Mouse (Mus musculus): Measurements from ENCODE around the gene Tbk1. TPM values are rescaled to one million over a fixed set of nuclear protein-coding genes. Genes with fewer than 3 reads are reported as not detected.

Tbk1 gene
- polyA plus RNA-seq (2014; fragmentation: Nextera tagmentation; extraction: Ambion mirVana) = 32.0 and 32.1 TPM in 2 replicates

DNA sequence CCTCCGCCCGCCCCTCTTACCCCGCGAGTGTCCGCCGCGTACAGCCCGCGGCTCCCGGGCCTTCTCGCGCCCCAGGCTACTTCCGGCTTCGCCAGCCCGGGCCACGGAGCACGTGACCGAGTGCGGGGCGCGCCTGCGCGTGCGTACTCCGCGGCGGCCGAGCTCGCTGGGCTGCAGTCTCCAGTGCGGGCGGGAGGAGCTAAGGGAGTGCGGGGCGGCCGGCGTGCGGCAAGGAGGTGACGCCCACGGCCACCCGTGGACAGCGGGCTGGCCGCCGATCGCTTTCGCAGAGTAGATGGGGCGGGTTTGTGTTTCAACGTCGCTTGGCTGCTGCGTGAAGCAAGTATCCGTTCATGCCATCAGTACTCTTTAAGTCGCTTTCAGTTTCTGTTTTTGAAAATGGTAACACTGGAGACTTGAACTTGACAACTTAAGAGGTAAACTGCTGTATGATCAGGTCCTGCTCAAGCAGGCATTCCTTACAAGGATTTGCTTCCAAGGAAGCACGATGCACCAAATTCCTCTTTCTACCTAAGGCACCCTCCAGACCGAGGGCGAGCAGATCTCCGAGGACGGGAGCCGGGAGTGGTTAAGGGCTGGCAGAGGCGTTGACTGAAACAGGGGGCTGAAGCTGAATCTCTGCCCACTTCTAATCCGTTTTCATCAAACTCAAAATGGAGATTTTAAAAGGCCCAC, at the start of gene Tbk1:
Gene Tbk1, minus strand, starts transcription at position 113 of the 696 bp plus-strand sequence.
- H3K9me3 ChIP-seq (ENCODE audit: control insufficient read depth, low read length) = no peaks in the 10 kb centered on the region
- H3K4me3 ChIP-seq (ENCODE audit: low read depth, low read length) = peak within 1 kb of the TSS; percentile 91
- ATAC-seq (replicated peaks; ENCODE audit: low FRiP score) (peak; percentile 97), DNase-seq (ENCODE audit: low spot score) (peak; percentile 88)
- H3K4me1 ChIP-seq (replicated peaks; ENCODE audit: control insufficient read depth, insufficient read depth, low read length) = peaks cover 10% of the 10 kb centered on the region; the same call in 1 of the 2 replicates
- peaks cover 21% of the 10 kb centered on the region for H3K36me3 ChIP-seq (ENCODE audit: control insufficient read depth, insufficient read depth, low read length)
- under 1% methylated on average over 53 of the region's 58 CpGs for WGBS
- H3K4me2 ChIP-seq = peak within 1 kb of the TSS; percentile 93
- peak within 1 kb of the TSS; percentile 73 for H3K27ac ChIP-seq (ENCODE audit: low read depth, low read length)
- H3K27me3 ChIP-seq (replicated peaks; ENCODE audit: control insufficient read depth, insufficient read depth, low read length) = no peaks in the 10 kb centered on the region
- H3K9ac ChIP-seq (ENCODE audit: low read depth, low read length) = peak within 1 kb of the TSS; percentile 90

GRCm38 (mm10) chr10:121636276-121636675, 49.7 kb upstream of the Tbk1 start:
- no peak overlapping the region for H3K9ac ChIP-seq (ENCODE audit: low read depth, low read length)
- no peaks in the 10 kb centered on the region for H3K36me3 ChIP-seq (ENCODE audit: control insufficient read depth, insufficient read depth, low read length)
- H3K9me3 ChIP-seq (ENCODE audit: control insufficient read depth, low read length) = no peaks in the 10 kb centered on the region
- peaks cover 6% of the 10 kb centered on the region for H3K27me3 ChIP-seq (replicated peaks; ENCODE audit: control insufficient read depth, insufficient read depth, low read length)
- ATAC-seq (replicated peaks; ENCODE audit: low FRiP score) (no peak), DNase-seq (ENCODE audit: low spot score) (no peak)
- H3K4me3 ChIP-seq (ENCODE audit: low read depth, low read length) = no peak overlapping the region
- WGBS = 81% methylated on average over 6 of the region's 6 CpGs
- no peak overlapping the region for H3K27ac ChIP-seq (ENCODE audit: low read depth, low read length)
- no peak overlapping the region for H3K4me2 ChIP-seq
- H3K4me1 ChIP-seq (replicated peaks; ENCODE audit: control insufficient read depth, insufficient read depth, low read length) = no peaks in the 10 kb centered on the region

DNA sequence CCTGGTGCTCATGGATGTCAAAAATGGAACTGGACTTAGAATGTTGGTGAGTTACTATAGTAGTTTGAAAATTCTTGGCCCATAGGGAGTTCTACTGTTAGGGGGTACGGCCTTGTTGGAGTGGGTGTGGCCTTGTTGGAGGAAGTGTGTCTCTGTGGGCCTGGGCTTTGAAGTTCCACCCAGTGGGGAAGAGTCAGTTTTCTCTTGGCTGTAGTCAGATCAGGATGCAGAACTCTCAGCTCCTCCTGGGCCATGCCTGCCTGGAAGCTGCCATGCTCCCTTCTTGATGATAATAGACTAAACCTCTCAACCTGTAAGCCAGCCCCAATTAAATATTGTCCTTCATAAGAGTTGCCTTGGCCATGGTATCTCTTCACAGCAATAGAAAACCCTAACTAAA, 47.6 kb upstream of the Tbk1 start:
- Histone ChIP-seq H3K4me3 (ENCODE audit: low read depth, low read length) (no peak overlapping the region), H3K4me2 (no peak overlapping the region), H3K27ac (ENCODE audit: low read depth, low read length) (no peak overlapping the region), H3K36me3 (ENCODE audit: control insufficient read depth, insufficient read depth, low read length) (no peaks in the 10 kb centered on the region), H3K9me3 (ENCODE audit: control insufficient read depth, low read length) (no peaks in the 10 kb centered on the region), H3K27me3 (replicated peaks; ENCODE audit: control insufficient read depth, insufficient read depth, low read length) (no peaks in the 10 kb centered on the region), H3K9ac (ENCODE audit: low read depth, low read length) (no peak overlapping the region), H3K4me1 (replicated peaks; ENCODE audit: control insufficient read depth, insufficient read depth, low read length) (no peaks in the 10 kb centered on the region)
- no peak for DNase-seq (ENCODE audit: low spot score)
- no peak; the same call in 1 of the 2 replicates for ATAC-seq (replicated peaks; ENCODE audit: low FRiP score)
- WGBS = 47% methylated on average over 1 of the region's 1 CpGs

DNA sequence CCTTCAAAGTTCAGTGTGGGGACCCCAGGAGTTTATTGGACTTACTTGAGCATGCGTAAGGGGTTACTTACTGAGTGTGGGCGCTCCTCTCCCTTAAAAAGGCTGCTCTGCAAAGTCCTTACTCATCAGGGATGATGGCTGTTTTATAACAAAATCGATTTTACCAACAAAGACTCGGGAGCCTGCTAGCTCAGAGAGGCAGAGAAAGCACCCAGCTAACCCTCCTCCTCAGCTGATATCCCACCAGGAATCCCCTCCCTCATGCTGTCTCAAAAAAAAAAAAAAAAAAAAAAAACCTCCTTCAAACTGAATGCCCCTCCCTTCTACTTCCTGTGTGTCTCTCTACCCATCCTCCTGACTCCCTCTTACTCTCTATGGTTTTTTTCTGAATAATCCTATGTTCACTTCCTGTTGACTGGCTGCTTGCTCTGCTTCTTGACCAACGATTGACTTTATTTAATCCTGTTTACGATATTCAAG, 42.0 kb upstream of the Tbk1 start:
- Histone ChIP-seq H3K9me3 (ENCODE audit: control insufficient read depth, low read length) (no peaks in the 10 kb centered on the region), H3K4me1 (replicated peaks; ENCODE audit: control insufficient read depth, insufficient read depth, low read length) (peaks cover 6% of the 10 kb centered on the region), H3K36me3 (ENCODE audit: control insufficient read depth, insufficient read depth, low read length) (no peaks in the 10 kb centered on the region), H3K27ac (ENCODE audit: low read depth, low read length) (no peak overlapping the region), H3K4me3 (ENCODE audit: low read depth, low read length) (no peak overlapping the region), H3K9ac (ENCODE audit: low read depth, low read length) (no peak overlapping the region), H3K4me2 (peak overlapping the region; percentile 1; the same call in 1 of the 2 replicates), H3K27me3 (replicated peaks; ENCODE audit: control insufficient read depth, insufficient read depth, low read length) (no peaks in the 10 kb centered on the region)
- 89% methylated on average over 6 of the region's 6 CpGs for WGBS
- ATAC-seq (replicated peaks; ENCODE audit: low FRiP score) (no peak), DNase-seq (ENCODE audit: low spot score) (no peak)

DNA sequence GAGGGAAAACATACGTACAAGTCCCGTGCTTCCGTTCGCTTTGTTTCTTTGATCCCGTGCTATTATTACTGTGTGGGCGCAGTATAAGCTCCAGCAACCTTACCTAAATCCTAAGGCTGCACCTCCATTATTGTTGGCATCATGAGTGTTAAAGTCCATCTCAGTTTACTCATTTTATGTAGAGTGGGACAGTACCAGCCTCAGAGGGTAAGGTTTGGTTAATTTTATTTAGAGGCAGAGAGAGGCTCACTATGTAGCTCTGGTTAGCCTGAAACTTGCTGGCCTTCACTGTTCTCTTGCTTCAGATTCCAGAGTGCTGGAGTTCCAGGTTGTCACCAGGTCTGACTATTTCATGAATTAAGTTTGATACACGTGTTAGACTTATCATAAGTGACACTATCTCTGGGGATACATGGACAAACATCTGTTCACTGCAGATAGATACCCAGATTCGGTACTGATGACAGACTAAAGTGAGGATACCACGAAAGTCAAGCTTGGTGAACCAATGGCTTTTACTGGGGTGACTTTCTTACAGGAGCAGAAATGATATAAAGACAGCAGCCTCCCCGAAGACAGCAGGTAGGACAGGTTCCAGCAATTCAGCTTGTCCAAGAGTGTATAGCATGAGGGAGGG, 40.7 kb upstream of the Tbk1 start:
- no peak for ATAC-seq (replicated peaks; ENCODE audit: low FRiP score)
- peak overlapping the region; percentile 70 for H3K4me2 ChIP-seq
- peak overlapping the region; percentile 96; the same call in 1 of the 2 replicates for H3K9ac ChIP-seq (ENCODE audit: low read depth, low read length)
- 0 out of 2 replicates have a peak overlapping the region, but pooled peaks have one; percentile 86 for H3K4me3 ChIP-seq (ENCODE audit: low read depth, low read length)
- peak overlapping the region; percentile 92; the same call in 1 of the 2 replicates for H3K27ac ChIP-seq (ENCODE audit: low read depth, low read length)
- H3K36me3 ChIP-seq (ENCODE audit: control insufficient read depth, insufficient read depth, low read length) = peaks cover 2% of the 10 kb centered on the region; the same call in 1 of the 2 replicates
- no peak for DNase-seq (ENCODE audit: low spot score)
- WGBS = 70% methylated on average over 10 of the region's 10 CpGs
- peaks cover 6% of the 10 kb centered on the region for H3K4me1 ChIP-seq (replicated peaks; ENCODE audit: control insufficient read depth, insufficient read depth, low read length)
- H3K9me3 ChIP-seq (ENCODE audit: control insufficient read depth, low read length) = no peaks in the 10 kb centered on the region
- H3K27me3 ChIP-seq (replicated peaks; ENCODE audit: control insufficient read depth, insufficient read depth, low read length) = no peaks in the 10 kb centered on the region

DNA sequence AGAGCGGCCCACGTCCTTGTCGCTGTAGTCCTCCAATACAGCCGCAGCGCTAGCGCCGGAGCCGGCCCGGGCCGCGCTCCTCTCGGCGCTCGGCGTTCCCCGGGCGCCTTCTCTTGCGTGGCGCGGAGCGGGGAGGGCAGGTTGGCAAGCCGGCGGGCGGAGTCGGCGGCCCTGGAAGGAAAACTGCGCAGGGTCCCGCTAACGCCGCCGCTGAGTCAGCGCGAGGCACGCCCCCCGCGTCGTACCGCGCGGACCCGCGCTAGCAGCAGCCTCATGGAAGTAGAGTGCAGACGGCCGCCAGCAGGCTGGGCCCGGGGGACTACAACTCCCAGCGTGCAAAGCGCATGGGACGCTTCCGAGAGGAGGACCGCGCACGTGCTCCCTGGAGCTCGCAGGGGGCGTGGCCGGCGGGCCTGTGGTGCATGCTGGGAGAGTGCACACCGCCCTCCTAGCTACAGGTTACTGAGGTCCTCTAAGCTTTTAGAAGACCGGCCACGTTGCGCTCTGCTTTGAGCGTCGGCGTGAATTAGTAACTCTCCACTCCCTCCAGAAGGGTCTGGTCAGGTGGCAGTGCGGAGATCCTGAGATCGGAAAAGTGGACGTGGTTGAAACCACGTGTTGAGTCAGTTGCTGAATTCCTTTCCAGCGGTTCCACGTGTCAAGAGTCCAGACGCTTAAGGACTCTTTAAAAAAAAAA, 39.7 kb upstream of the Tbk1 start, which contains the start of gene Xpot:
Gene Xpot, minus strand, starts transcription at position 147 of the 697 bp plus-strand sequence.
- DNase-seq (ENCODE audit: low spot score) (peak; percentile 98), ATAC-seq (replicated peaks; ENCODE audit: low FRiP score) (peak; percentile 99)
- under 1% methylated on average over 70 of the region's 70 CpGs for WGBS
- H3K4me3 ChIP-seq (ENCODE audit: low read depth, low read length) = peak within 1 kb of the TSS; percentile 86
- peak within 1 kb of the TSS; percentile 92 for H3K27ac ChIP-seq (ENCODE audit: low read depth, low read length)
- H3K9me3 ChIP-seq (ENCODE audit: control insufficient read depth, low read length) = no peaks in the 10 kb centered on the region
- H3K4me2 ChIP-seq = peak within 1 kb of the TSS; percentile 70
- no peaks in the 10 kb centered on the region for H3K27me3 ChIP-seq (replicated peaks; ENCODE audit: control insufficient read depth, insufficient read depth, low read length)
- peak within 1 kb of the TSS; percentile 96 for H3K9ac ChIP-seq (ENCODE audit: low read depth, low read length)
- H3K36me3 ChIP-seq (ENCODE audit: control insufficient read depth, insufficient read depth, low read length) = peaks cover 4% of the 10 kb centered on the region; the same call in 1 of the 2 replicates
- H3K4me1 ChIP-seq (replicated peaks; ENCODE audit: control insufficient read depth, insufficient read depth, low read length) = peaks cover 6% of the 10 kb centered on the region

- H3K4me1 ChIP-seq (replicated peaks; ENCODE audit: control insufficient read depth, insufficient read depth, low read length) = peaks cover 6% of the 10 kb centered on the region
- peak overlapping the region; percentile 96 for H3K9ac ChIP-seq (ENCODE audit: low read depth, low read length)
- peak overlapping the region; percentile 92 for H3K27ac ChIP-seq (ENCODE audit: low read depth, low read length)
- H3K4me2 ChIP-seq = peak overlapping the region; percentile 70
- under 1% methylated on average over 41 of the region's 41 CpGs for WGBS
- peak overlapping the region; percentile 86 for H3K4me3 ChIP-seq (ENCODE audit: low read depth, low read length)
- H3K36me3 ChIP-seq (ENCODE audit: control insufficient read depth, insufficient read depth, low read length) = peaks cover 7% of the 10 kb centered on the region; the same call in 1 of the 2 replicates
- ATAC-seq (replicated peaks; ENCODE audit: low FRiP score) = peak; percentile 59
- H3K9me3 ChIP-seq (ENCODE audit: control insufficient read depth, low read length) = no peaks in the 10 kb centered on the region
- no peaks in the 10 kb centered on the region for H3K27me3 ChIP-seq (replicated peaks; ENCODE audit: control insufficient read depth, insufficient read depth, low read length)
- no peak for DNase-seq (ENCODE audit: low spot score)
Measured at GRCm38 (mm10) chr10:121625407-121626185, 39.0 kb upstream of the Tbk1 start.

DNA sequence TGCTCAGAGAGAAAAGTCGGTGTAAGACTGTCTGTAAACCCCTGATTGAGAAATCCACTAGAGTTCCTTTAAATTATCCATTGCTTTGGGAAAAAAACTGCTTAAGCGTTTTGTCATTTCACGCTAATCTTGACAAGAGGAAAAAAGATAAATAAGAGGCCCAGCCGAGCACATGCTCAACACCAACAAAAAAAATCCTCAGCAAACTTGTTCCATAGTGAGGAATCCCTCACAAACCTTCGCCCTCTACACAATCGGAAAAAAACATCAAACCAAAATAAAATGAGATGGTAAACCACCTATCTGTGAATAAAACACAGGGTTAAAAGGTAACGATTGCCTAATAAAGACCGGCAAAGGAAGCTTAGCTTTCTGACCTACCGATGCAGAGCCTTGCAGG, 38.4 kb upstream of the Tbk1 start:
- Histone ChIP-seq H3K4me1 (replicated peaks; ENCODE audit: control insufficient read depth, insufficient read depth, low read length) (peaks cover 6% of the 10 kb centered on the region), H3K27me3 (replicated peaks; ENCODE audit: control insufficient read depth, insufficient read depth, low read length) (no peaks in the 10 kb centered on the region), H3K9me3 (ENCODE audit: control insufficient read depth, low read length) (no peaks in the 10 kb centered on the region), H3K9ac (ENCODE audit: low read depth, low read length) (peak overlapping the region; percentile 96), H3K36me3 (ENCODE audit: control insufficient read depth, insufficient read depth, low read length) (peaks cover 12% of the 10 kb centered on the region; the same call in 1 of the 2 replicates), H3K4me2 (peak overlapping the region; percentile 70), H3K27ac (ENCODE audit: low read depth, low read length) (peak overlapping the region; percentile 92; the same call in 1 of the 2 replicates), H3K4me3 (ENCODE audit: low read depth, low read length) (peak overlapping the region; percentile 86)
- DNase-seq (ENCODE audit: low spot score) (no peak), ATAC-seq (replicated peaks; ENCODE audit: low FRiP score) (no peak)
- WGBS = 8% methylated on average over 9 of the region's 9 CpGs
